Mouse (Mus musculus): ENCODE data around the gene Plekhh2. TPM values are rescaled to one million over a fixed set of nuclear protein-coding genes. Genes with fewer than 3 reads are reported as not detected.

Plekhh2 gene
- total and polyA plus RNA-seq, 3 experiments: 0.21 to 1.7 (median 1.1) TPM

GRCm38 (mm10) chr17:84627721-84628120 is 116.0 kb downstream of the Plekhh2 start:
- in situ Hi-C loops (cut with MboI; ENCODE audit: low pct_ligation_motif_present, low pct_unique_long_range_greater_than_20kb, low sequenced_read_pairs): no loop called here
- Histone ChIP-seq H3K4me2 (ENCODE audit: insufficient read depth, low read depth, poor library complexity, severe bottlenecking) (0 out of 2 replicates have a peak overlapping the region, but pooled peaks have one; percentile 62), H3K79me2 (replicated peaks; ENCODE audit: control insufficient read depth, extremely low read depth, insufficient read depth, poor library complexity, severe bottlenecking) (no peaks in the 10 kb centered on the region), H3K9me3 (replicated peaks; ENCODE audit: low read length) (peaks cover 7% of the 10 kb centered on the region), H3K27ac (ENCODE audit: insufficient read depth, low read depth) (no peak overlapping the region), H3K36me3 (replicated peaks in 1 of 2; ENCODE audit: control insufficient read depth in 1 of 2, insufficient read depth in 1 of 2, low read length in 1 of 2) (peaks cover 0 to 9% of the 10 kb centered on the region in 2 experiments), H3K9ac (ENCODE audit: insufficient read depth, low read depth) (no peak overlapping the region), H3K4me1 (ENCODE audit: control insufficient read depth in 1 of 2, insufficient read depth in 2 of 2) (peaks cover 3 to 6% of the 10 kb centered on the region in 2 experiments; a peak in 3 of 4 replicates), H3K4me3 (replicated peaks in 1 of 3; ENCODE audit: low read depth in 2 of 3, low read length in 2 of 3, poor library complexity in 1 of 3) (peak overlapping the region in 2 of 3 experiments; percentile 66), H3K27me3 (replicated peaks) (no peaks in the 10 kb centered on the region)
- no peak for TF ChIP-seq BHLHE40 (IDR thresholded peaks at IDR 0.05; ENCODE audit: low read depth, low read length)
- no peak for TF ChIP-seq TBP (conservative IDR thresholded peaks at IDR 0.05; ENCODE audit: low read depth, low read length)
- 0 out of 2 replicates have a peak, but pooled peaks have one; percentile 19 for TF ChIP-seq KAT2A (IDR thresholded peaks at IDR 0.05; ENCODE audit: insufficient replicate concordance, low read length)
- TF ChIP-seq CHD1 (IDR thresholded peaks at IDR 0.05; ENCODE audit: low read depth, low read length): no peak
- no peak for TF ChIP-seq POLR2A (IDR thresholded peaks at IDR 0.05; ENCODE audit: low read depth, low read length)
- no peak for TF ChIP-seq USF1 (IDR thresholded peaks at IDR 0.05; ENCODE audit: low read depth, low read length)
- TF ChIP-seq ZC3H11A (IDR thresholded peaks at IDR 0.05; ENCODE audit: low read depth, low read length): no peak
- no peak for TF ChIP-seq GABPA (IDR thresholded peaks at IDR 0.05; ENCODE audit: insufficient replicate concordance, low read depth, low read length)
- no peak for TF ChIP-seq UBTF (IDR thresholded peaks at IDR 0.05; ENCODE audit: low read depth, low read length)
- DNase-seq (ENCODE audit: extremely low read depth): no peak
- dilution Hi-C loops (cut with MboI; ENCODE audit: extremely low pct_ligation_motif_present, extremely low pct_unique_long_range_greater_than_20kb, low sequenced_read_pairs): no loop called here

DNA sequence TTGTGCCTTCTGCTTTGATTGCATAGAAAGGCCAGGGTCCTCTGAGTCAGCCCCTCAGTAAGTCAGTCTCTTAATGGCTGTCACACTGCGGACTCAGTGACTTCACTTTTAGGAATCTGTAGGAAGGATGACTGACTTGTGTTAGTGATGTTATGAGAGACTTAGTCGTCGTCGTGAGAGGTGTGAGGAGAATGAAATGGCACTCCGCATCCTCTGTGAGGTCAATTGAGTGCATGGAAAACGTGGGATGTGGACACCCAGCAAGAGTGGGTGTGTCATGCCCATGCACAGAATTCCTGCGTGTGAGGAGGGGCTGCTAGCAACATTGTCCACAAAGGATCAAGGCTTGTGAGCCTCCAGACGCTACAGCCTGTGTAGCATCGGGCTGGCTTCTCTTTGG is 116.9 kb downstream of the Plekhh2 start:
- TF ChIP-seq MAX (IDR thresholded peaks at IDR 0.05; ENCODE audit: low read length): no peak
- no peak for TF ChIP-seq CHD2 (IDR thresholded peaks at IDR 0.05; ENCODE audit: low read length)
- TF ChIP-seq USF2 (conservative IDR thresholded peaks at IDR 0.05; ENCODE audit: low read depth, low read length): no peak
- no peak for TF ChIP-seq BHLHE40 (IDR thresholded peaks at IDR 0.05; ENCODE audit: low read depth, low read length)
- TF ChIP-seq SIN3A (IDR thresholded peaks at IDR 0.05; ENCODE audit: low read length): no peak
- TF ChIP-seq JUN (IDR thresholded peaks at IDR 0.05; ENCODE audit: insufficient read depth, low read depth, low read length): no peak
- no peak for TF ChIP-seq GABPA (IDR thresholded peaks at IDR 0.05; ENCODE audit: insufficient replicate concordance, low read depth, low read length)
- no peak for TF ChIP-seq MAFK (IDR thresholded peaks at IDR 0.05; ENCODE audit: insufficient replicate concordance, low read length)
- TF ChIP-seq JUND (conservative IDR thresholded peaks at IDR 0.05; ENCODE audit: low read depth, low read length): no peak
- no peak for TF ChIP-seq ZKSCAN1 (IDR thresholded peaks at IDR 0.05; ENCODE audit: borderline replicate concordance, low read depth, low read length)
- no peak for TF ChIP-seq KAT2A (IDR thresholded peaks at IDR 0.05; ENCODE audit: insufficient replicate concordance, low read length)
- no peak for TF ChIP-seq CTCF (conservative IDR thresholded peaks at IDR 0.05 in 1 of 2, IDR thresholded peaks at IDR 0.05 in 1 of 2; ENCODE audit: low read depth in 2 of 2, low read length in 2 of 2)
- TF ChIP-seq ELF1 (IDR thresholded peaks at IDR 0.05; ENCODE audit: low read depth, low read length): no peak
- no peak for TF ChIP-seq TCF12 (IDR thresholded peaks at IDR 0.05; ENCODE audit: low read depth, low read length)
- TF ChIP-seq MYC (IDR thresholded peaks at IDR 0.05; ENCODE audit: low read depth, low read length): no peak
- TF ChIP-seq EP300 (IDR thresholded peaks at IDR 0.05; ENCODE audit: low read length): no peak
- TF ChIP-seq PAX5 (IDR thresholded peaks at IDR 0.05; ENCODE audit: low read length): no peak
- Histone ChIP-seq H3K9me3 (replicated peaks; ENCODE audit: low read length) (peaks cover 5% of the 10 kb centered on the region), H3K27ac (ENCODE audit: insufficient read depth, low read depth) (no peak overlapping the region), H3K4me1 (ENCODE audit: control insufficient read depth in 1 of 2, insufficient read depth in 2 of 2) (peaks cover 8 to 12% of the 10 kb centered on the region in 2 experiments; a peak in 3 of 4 replicates), H3K4me3 (replicated peaks in 1 of 3; ENCODE audit: low read depth in 2 of 3, low read length in 2 of 3, poor library complexity in 1 of 3) (no peak overlapping the region), H3K36me3 (replicated peaks in 1 of 2; ENCODE audit: control insufficient read depth in 1 of 2, insufficient read depth in 1 of 2, low read length in 1 of 2) (peaks cover 0 to 12% of the 10 kb centered on the region in 2 experiments), H3K79me2 (replicated peaks; ENCODE audit: control insufficient read depth, extremely low read depth, insufficient read depth, poor library complexity, severe bottlenecking) (no peaks in the 10 kb centered on the region), H3K9ac (ENCODE audit: insufficient read depth, low read depth) (no peak overlapping the region), H3K4me2 (ENCODE audit: insufficient read depth, low read depth, poor library complexity, severe bottlenecking) (no peak overlapping the region), H3K27me3 (replicated peaks) (no peaks in the 10 kb centered on the region)
- dilution Hi-C loops (cut with MboI; ENCODE audit: extremely low pct_ligation_motif_present, extremely low pct_unique_long_range_greater_than_20kb, low sequenced_read_pairs): no loop called here
- no peak for DNase-seq (ENCODE audit: extremely low read depth)
- in situ Hi-C loops (cut with MboI; ENCODE audit: low pct_ligation_motif_present, low pct_unique_long_range_greater_than_20kb, low sequenced_read_pairs): no loop called here
